Mouse (Mus musculus) small intestine, adult 2 months (tissue): Measurements from ENCODE around the gene Ell2.

ENCODE experiments used
- CTCF ChIP-seq: fragments of 200-500 bp; IDR thresholded peaks from 2 replicates; pipeline ENCODE4 v1.5.1; 2012; ENCODE audit warnings: low read depth, mild to moderate bottlenecking, control low read depth, inconsistent platforms, low read length, moderate library complexity, mixed read lengths; ENCODE audit not compliant: insufficient replicate concordance, insufficient read length; ENCODE audit errors: extremely low read depth
- POLR2A ChIP-seq: fragments of 200-500 bp; IDR thresholded peaks from 2 replicates; pipeline ENCODE4 v1.6.1; 2012; ENCODE audit warnings: low read depth, mild to moderate bottlenecking, control low read depth, inconsistent platforms, low read length, moderate library complexity

DNA sequence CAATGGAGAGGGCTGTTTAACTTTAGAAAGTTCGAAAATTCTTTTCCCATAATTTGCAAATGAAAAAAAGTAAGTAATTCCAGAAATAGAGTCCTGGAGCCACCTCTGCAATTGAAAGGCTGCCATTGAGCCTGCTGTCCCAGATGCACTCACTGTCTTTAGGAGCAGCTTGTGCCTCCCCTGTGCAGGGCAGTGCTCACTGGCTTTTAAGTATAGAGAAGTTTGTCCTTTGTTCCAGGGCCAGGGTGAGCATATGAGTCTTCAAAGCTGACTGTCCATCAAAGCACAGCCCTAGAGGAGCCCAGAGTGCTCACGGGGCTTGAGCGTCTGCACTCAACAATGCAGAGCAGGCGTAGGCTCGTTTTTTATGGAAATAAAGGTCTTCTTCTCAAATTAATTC lies 59.7 kb downstream of the Ell2 start:
- TF ChIP-seq CTCF (no peak), POLR2A (no peak)
